8 mouse cellular contexts compared by ENCODE assay signal in the genomic region with DNA sequence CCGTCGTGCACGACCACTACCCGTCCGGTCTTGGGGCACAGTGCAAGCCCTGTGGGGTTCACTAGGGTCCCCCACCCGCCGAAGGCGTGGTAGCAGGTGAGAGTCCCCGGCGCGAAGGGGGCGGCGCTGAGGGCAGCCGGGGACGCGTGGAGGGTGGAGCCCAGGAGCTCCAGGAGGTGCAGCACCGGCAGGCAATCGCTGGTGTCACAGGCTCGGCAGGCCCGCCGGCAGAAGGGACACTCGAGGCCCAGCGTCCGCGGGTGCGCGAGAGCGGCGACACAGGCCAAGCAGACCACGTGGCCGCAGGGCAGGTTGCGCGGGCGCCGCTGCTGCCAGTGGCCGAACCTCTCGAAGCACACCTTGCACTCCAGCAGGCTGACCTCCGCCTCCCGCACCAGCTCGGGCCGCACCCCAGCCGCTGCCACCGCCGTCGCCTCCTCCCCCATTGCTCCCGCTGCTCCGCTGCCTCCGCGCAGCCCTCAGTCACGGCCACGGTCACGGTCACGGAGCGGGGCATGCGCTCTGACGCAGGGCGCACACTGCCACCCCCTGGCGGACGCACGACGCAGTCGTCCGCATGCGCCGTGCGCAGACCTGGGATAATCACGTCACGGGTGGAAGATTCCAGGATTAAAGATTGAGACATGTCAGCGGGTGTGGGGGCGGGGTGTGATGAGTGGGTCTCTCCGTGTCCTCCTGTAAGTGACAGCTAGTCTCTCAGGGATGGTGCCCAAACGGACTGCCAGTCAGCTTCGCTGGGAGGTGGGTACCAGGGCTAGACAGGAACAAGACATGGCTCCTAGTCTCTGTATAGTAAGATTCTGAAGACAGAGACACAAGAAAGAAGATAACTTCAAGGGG. TPM values are rescaled to one million over a fixed set of nuclear protein-coding genes. Genes with fewer than 3 reads are reported as not detected.
A peak's percentile ranks its signal among the peaks of the same experiment; 100 is the strongest.
DNase-seq lines count a peak whose midpoint lies in the region; ATAC-seq and TF ChIP-seq lines count a peak whose summit lies in the region.

A gene (minus strand): TSS at position 517 of the 861 bp plus-strand sequence.

- peak within 1 kb of the TSS; percentile 99 for H3K4me2 ChIP-seq in limb, embryonic 13.5 days (replicated peaks)
- peak within 1 kb of the TSS; percentile 100 for H3K4me2 ChIP-seq in midbrain, embryonic 15.5 days

- peak within 1 kb of the TSS; percentile 71 for H3K9ac ChIP-seq in limb, embryonic 13.5 days
- peak within 1 kb of the TSS; percentile 56 for H3K9ac ChIP-seq in midbrain, embryonic 15.5 days

- peaks cover 11% of the 10 kb centered on the region; the same call in 1 of the 2 replicates for H3K36me3 ChIP-seq in heart, embryonic 10.5 days
- peaks cover 5% of the 10 kb centered on the region; the same call in 1 of the 2 replicates for H3K36me3 ChIP-seq in limb, embryonic 13.5 days
- 0 out of 2 replicates have a peak, but pooled peaks cover 3% of the 10 kb centered on the region for H3K36me3 ChIP-seq in midbrain, embryonic 15.5 days (replicated peaks)

- 0 out of 2 replicates have a peak, but pooled peaks cover 2% of the 10 kb centered on the region for H3K4me1 ChIP-seq in bone marrow macrophage, adult 2 months (ENCODE audit: control insufficient read depth, insufficient read depth, low read length)
- no peaks in the 10 kb centered on the region for H3K4me1 ChIP-seq in embryonic fibroblast, embryonic 13.5 days (ENCODE audit: control insufficient read depth, insufficient read depth, low read length)
- H3K4me1 ChIP-seq in heart, embryonic 10.5 days: peaks cover 12% of the 10 kb centered on the region
- H3K4me1 ChIP-seq in limb, embryonic 13.5 days: peaks cover 3% of the 10 kb centered on the region
- H3K4me1 ChIP-seq in midbrain, embryonic 15.5 days: peaks cover 13% of the 10 kb centered on the region

- peak within 1 kb of the TSS; percentile 65 for H3K4me3 ChIP-seq in bone marrow macrophage, adult 2 months (ENCODE audit: insufficient read depth, low read length)
- H3K4me3 ChIP-seq in embryonic fibroblast, embryonic 13.5 days (ENCODE audit: insufficient read depth, low read length): peak within 1 kb of the TSS; percentile 35
- peak within 1 kb of the TSS; percentile 65 for H3K4me3 ChIP-seq in heart, embryonic 10.5 days
- H3K4me3 ChIP-seq in limb, embryonic 13.5 days: peak within 1 kb of the TSS; percentile 63
- peak within 1 kb of the TSS; percentile 73 for H3K4me3 ChIP-seq in midbrain, embryonic 15.5 days

- ATAC-seq in limb, embryonic 13.5 days (ENCODE audit: low FRiP score, low read depth): peak; percentile 83
- ATAC-seq in midbrain, embryonic 15.5 days (replicated peaks): peak; percentile 94

- no peak within 1 kb of the TSS for H3K27ac ChIP-seq in bone marrow macrophage, adult 2 months (ENCODE audit: insufficient read depth, low read depth, low read length)
- no peak within 1 kb of the TSS for H3K27ac ChIP-seq in embryonic fibroblast, embryonic 13.5 days (ENCODE audit: insufficient read depth, low read length)
- peak within 1 kb of the TSS; percentile 84 for H3K27ac ChIP-seq in heart, embryonic 10.5 days
- no peak within 1 kb of the TSS for H3K27ac ChIP-seq in limb, embryonic 13.5 days
- no peak within 1 kb of the TSS for H3K27ac ChIP-seq in midbrain, embryonic 15.5 days

- no peak for TF ChIP-seq POLR2A in bone marrow macrophage, adult 2 months (IDR thresholded peaks at IDR 0.05; ENCODE audit: borderline replicate concordance, low read depth, low read length)
- TF ChIP-seq POLR2A in embryonic fibroblast, embryonic 13.5 days (IDR thresholded peaks at IDR 0.05; ENCODE audit: low read depth, low read length): peak; percentile 73

- peaks cover 16% of the 10 kb centered on the region for H3K9me3 ChIP-seq in heart, embryonic 10.5 days
- peaks cover 34% of the 10 kb centered on the region for H3K9me3 ChIP-seq in limb, embryonic 13.5 days
- H3K9me3 ChIP-seq in midbrain, embryonic 15.5 days: peaks cover 17% of the 10 kb centered on the region

- H3K27me3 ChIP-seq in heart, embryonic 10.5 days (ENCODE audit: insufficient read depth, poor library complexity, severe bottlenecking): peaks cover 27% of the 10 kb centered on the region
- H3K27me3 ChIP-seq in limb, embryonic 13.5 days: peaks cover 20% of the 10 kb centered on the region
- H3K27me3 ChIP-seq in midbrain, embryonic 15.5 days (replicated peaks): no peaks in the 10 kb centered on the region

- peak; percentile 73 for TF ChIP-seq CTCF in bone marrow macrophage, adult 2 months (IDR thresholded peaks at IDR 0.05; ENCODE audit: low read depth, low read length)
- TF ChIP-seq CTCF in embryonic fibroblast, embryonic 13.5 days (IDR thresholded peaks at IDR 0.05; ENCODE audit: borderline replicate concordance, insufficient read depth, low read length): peak; percentile 100

- no peak for DNase-seq in heart, embryonic 10.5 days (ENCODE audit: low spot score)
- peak; percentile 75 for DNase-seq in kidney, adult 9 months
- peak; percentile 45 for DNase-seq in spleen, adult 12 weeks (ENCODE audit: low spot score)
- no peak for DNase-seq in adipocyte (ENCODE audit: low spot score)

- WGBS in heart, embryonic 10.5 days: 4% methylated on average over 73 of the region's 73 CpGs
- WGBS in limb, embryonic 13.5 days: 2% methylated on average over 73 of the region's 73 CpGs
- 2% methylated on average over 67 of the region's 73 CpGs for WGBS in midbrain, embryonic 15.5 days

RNA-seq across cellular contexts. Expression of the gene that starts here (rescaled TPM):
- polyA plus RNA-seq in bone marrow macrophage, adult 2 months (2012; ENCODE audit: insufficient read depth, insufficient read length, missing spikeins): 1.2 and 1.3 TPM in 2 replicates
- 0.76 and 1.2 TPM in 2 replicates for polyA plus RNA-seq in embryonic fibroblast, embryonic 13.5 days (2011; ENCODE audit: insufficient read length, low read depth, missing spikeins)
- polyA plus RNA-seq in heart, embryonic 10.5 days (2016; fragmentation: Nextera tagmentation; extraction: Ambion mirVana): 2.9 and 4.3 TPM in 2 replicates
- 3.4 and 4.3 TPM in 2 replicates for polyA plus RNA-seq in limb, embryonic 13.5 days (2015; fragmentation: Nextera tagmentation; extraction: Ambion mirVana)
- 17.6 and 19.1 TPM in 2 replicates for polyA plus RNA-seq in midbrain, embryonic 15.5 days (2015; fragmentation: Nextera tagmentation; extraction: Ambion mirVana)

Comparison
In these comparisons a context has a peak if more than half of its experiments do, and no peak if none do; other contexts are left out.
1. DNase-seq: peak in kidney, adult 9 months (single experiment) and spleen, adult 12 weeks (single experiment); none in heart, embryonic 10.5 days (single experiment) and adipocyte (single experiment).
2. Peak in every context shown above with its lines, with median percentiles within 50 percentile points of each other: H3K4me3 ChIP-seq.